Mouse (Mus musculus) frontal cortex, postnatal 14 days (tissue): ENCODE data around the gene Kcnq5.
"Not testable (repeated sequence)": the region's sequence is repeated elsewhere in the genome, so short reads cannot be mapped to it uniquely, and the experiment has no call there.

Source experiments
- DNase-seq, 2 experiments: peaks; one replicate each; pipeline ENCODE4 v3.0.0; 2022; ENCODE audit warnings: low spot score in 2 of 2

The Kcnq5 gene

GRCm38 (mm10) chr1:21635406-21635805 lies 326.3 kb downstream of the Kcnq5 start:
- no peak for DNase-seq

- no peak for DNase-seq
Observed at GRCm38 (mm10) chr1:21634013-21634412, 327.7 kb downstream of the Kcnq5 start.

GRCm38 (mm10) chr1:21622455-21622854 lies 339.3 kb downstream of the Kcnq5 start:
- no peak for DNase-seq

- no peak for DNase-seq
Observed at GRCm38 (mm10) chr1:21622039-21622438, 339.7 kb downstream of the Kcnq5 start.

- DNase-seq: no peak
Observed at GRCm38 (mm10) chr1:21618712-21619111, 343.0 kb downstream of the Kcnq5 start.

- no peak for DNase-seq
Observed at GRCm38 (mm10) chr1:21616666-21617065, 345.1 kb downstream of the Kcnq5 start.

- DNase-seq: no peak
Observed at GRCm38 (mm10) chr1:21613933-21614332, 347.8 kb downstream of the Kcnq5 start.

- no peak for DNase-seq
Observed at GRCm38 (mm10) chr1:21604003-21604402, 357.7 kb downstream of the Kcnq5 start.

- no peak for DNase-seq
Observed at GRCm38 (mm10) chr1:21602567-21602966, 359.2 kb downstream of the Kcnq5 start.

GRCm38 (mm10) chr1:21600606-21601005 lies 361.1 kb downstream of the Kcnq5 start:
- no peak for DNase-seq

GRCm38 (mm10) chr1:21593872-21594271 lies 367.9 kb downstream of the Kcnq5 start:
- no peak for DNase-seq

- DNase-seq: not testable (repeated sequence)
Observed at GRCm38 (mm10) chr1:21567397-21567796, 394.3 kb downstream of the Kcnq5 start.

GRCm38 (mm10) chr1:21554630-21555029 lies 407.1 kb downstream of the Kcnq5 start:
- DNase-seq: no peak

GRCm38 (mm10) chr1:21552715-21553114 lies 409.0 kb downstream of the Kcnq5 start:
- DNase-seq: no peak

GRCm38 (mm10) chr1:21543909-21544308 lies 417.8 kb downstream of the Kcnq5 start:
- no peak for DNase-seq

GRCm38 (mm10) chr1:21539486-21539885 lies 422.3 kb downstream of the Kcnq5 start:
- DNase-seq: no peak

- DNase-seq: no peak
Observed at GRCm38 (mm10) chr1:21530823-21531222, 430.9 kb downstream of the Kcnq5 start.

- DNase-seq: no peak
Observed at GRCm38 (mm10) chr1:21521995-21522394, 439.7 kb downstream of the Kcnq5 start.

GRCm38 (mm10) chr1:21521475-21521874 lies 440.3 kb downstream of the Kcnq5 start:
- DNase-seq: no peak

- DNase-seq: no peak
Observed at GRCm38 (mm10) chr1:21520116-21520645, 441.6 kb downstream of the Kcnq5 start.

GRCm38 (mm10) chr1:21506665-21507064 lies 455.1 kb downstream of the Kcnq5 start:
- no peak for DNase-seq

- no peak for DNase-seq
Observed at GRCm38 (mm10) chr1:21499815-21500534, 461.8 kb downstream of the Kcnq5 start.

- no peak for DNase-seq
Observed at GRCm38 (mm10) chr1:21496307-21496706, 465.4 kb downstream of the Kcnq5 start.

GRCm38 (mm10) chr1:21488645-21489044 lies 473.1 kb downstream of the Kcnq5 start:
- no peak for DNase-seq
